Comparison of ENCODE assay signal across 10 mouse cellular contexts in genomic region chr14:121608522-121608921, GRCm38 (mm10).
A peak's percentile ranks its signal among the peaks of the same experiment; 100 is the strongest.
DNase-seq lines count a peak whose midpoint lies in the region; ATAC-seq lines count a peak whose summit lies in the region.
"Had no signal": no experiment of that assay in that cellular context is flagged by ENCODE, and none has a peak within 500 bp of the region (broad histone marks: within the 10 kb centered on the region; RNA-seq: fewer than 3 reads in every experiment).

No protein-coding gene starts in this region.

- H3K9ac ChIP-seq in hindbrain, embryonic 16.5 days (ENCODE audit: low read depth, low read length), result no peak overlapping the region
- H3K9ac ChIP-seq in midbrain, embryonic 16.5 days (ENCODE audit: low read depth, low read length), result no peak overlapping the region
- no peak overlapping the region for H3K9ac ChIP-seq in embryonic facial prominence, embryonic 11.5 days (replicated peaks; ENCODE audit: low read length)

- no peak overlapping the region for H3K4me2 ChIP-seq in hindbrain, embryonic 16.5 days (ENCODE audit: low read length)
- no peak overlapping the region for H3K4me2 ChIP-seq in midbrain, embryonic 16.5 days (ENCODE audit: low read length)
- no peak overlapping the region for H3K4me2 ChIP-seq in embryonic facial prominence, embryonic 11.5 days (ENCODE audit: low read depth, low read length)

- 13% methylated on average over 5 of the region's 5 CpGs for WGBS in hindbrain, embryonic 10.5 days
- 20% methylated on average over 5 of the region's 5 CpGs for WGBS in hindbrain, embryonic 16.5 days
- WGBS in midbrain, embryonic 10.5 days, result 18% methylated on average over 5 of the region's 5 CpGs
- 11% methylated on average over 5 of the region's 5 CpGs for WGBS in midbrain, embryonic 16.5 days
- 12% methylated on average over 5 of the region's 5 CpGs for WGBS in embryonic facial prominence, embryonic 11.5 days

- no peak overlapping the region; the same call in 1 of the 2 replicates for H3K4me3 ChIP-seq in hindbrain, embryonic 10.5 days
- H3K4me3 ChIP-seq in hindbrain, embryonic 16.5 days (ENCODE audit: low read length), result no peak overlapping the region
- no peak overlapping the region for H3K4me3 ChIP-seq in midbrain, embryonic 10.5 days
- H3K4me3 ChIP-seq in midbrain, embryonic 16.5 days (ENCODE audit: low read depth, low read length), result no peak overlapping the region
- no peak overlapping the region for H3K4me3 ChIP-seq in embryonic facial prominence, embryonic 11.5 days (ENCODE audit: low read depth, low read length)
- H3K4me3 ChIP-seq: myocyte had no signal

- H3K9me3 ChIP-seq in hindbrain, embryonic 10.5 days, result no peaks in the 10 kb centered on the region
- no peaks in the 10 kb centered on the region for H3K9me3 ChIP-seq in hindbrain, embryonic 16.5 days (ENCODE audit: control insufficient read depth, low read length)
- H3K9me3 ChIP-seq in midbrain, embryonic 10.5 days (replicated peaks), result no peaks in the 10 kb centered on the region
- H3K9me3 ChIP-seq in midbrain, embryonic 16.5 days (replicated peaks; ENCODE audit: control insufficient read depth, low read length, poor library complexity, severe bottlenecking), result no peaks in the 10 kb centered on the region
- no peaks in the 10 kb centered on the region for H3K9me3 ChIP-seq in embryonic facial prominence, embryonic 11.5 days (replicated peaks; ENCODE audit: control insufficient read depth, low read length)

- ATAC-seq in hindbrain, embryonic 16.5 days, result no peak
- ATAC-seq in midbrain, embryonic 16.5 days, result no peak
- no peak; the same call in 1 of the 2 replicates for ATAC-seq in embryonic facial prominence, embryonic 11.5 days (replicated peaks; ENCODE audit: insufficient number of reproducible peaks, low FRiP score, low TSS enrichment, low read depth)

- H3K27me3 ChIP-seq in hindbrain, embryonic 10.5 days (ENCODE audit: insufficient read depth, poor library complexity, severe bottlenecking), result no peaks in the 10 kb centered on the region
- no peaks in the 10 kb centered on the region for H3K27me3 ChIP-seq in hindbrain, embryonic 16.5 days (replicated peaks; ENCODE audit: control insufficient read depth, insufficient read depth, low read length)
- H3K27me3 ChIP-seq in midbrain, embryonic 10.5 days (ENCODE audit: low read depth, poor library complexity, severe bottlenecking), result no peaks in the 10 kb centered on the region
- no peaks in the 10 kb centered on the region for H3K27me3 ChIP-seq in midbrain, embryonic 16.5 days (ENCODE audit: control insufficient read depth, insufficient read depth, low read depth, low read length)
- no peaks in the 10 kb centered on the region for H3K27me3 ChIP-seq in embryonic facial prominence, embryonic 11.5 days (ENCODE audit: control insufficient read depth, insufficient read depth, low read length)

- H3K27ac ChIP-seq in hindbrain, embryonic 10.5 days, result peak overlapping the region; percentile 42; the same call in 1 of the 2 replicates
- no peak overlapping the region for H3K27ac ChIP-seq in hindbrain, embryonic 16.5 days (ENCODE audit: low read depth, low read length)
- H3K27ac ChIP-seq in midbrain, embryonic 10.5 days (replicated peaks), result peak overlapping the region; percentile 14; the same call in 1 of the 2 replicates
- H3K27ac ChIP-seq in midbrain, embryonic 16.5 days (ENCODE audit: low read length), result no peak overlapping the region
- H3K27ac ChIP-seq in embryonic facial prominence, embryonic 11.5 days (replicated peaks; ENCODE audit: low read depth, low read length), result no peak overlapping the region

- DNase-seq in hindbrain, embryonic 10.5 days (ENCODE audit: low spot score), result no peak
- DNase-seq in midbrain, embryonic 10.5 days (ENCODE audit: low spot score), result no peak
- DNase-seq in embryonic facial prominence, embryonic 11.5 days (ENCODE audit: low spot score), result peak; percentile 29
- no peak for DNase-seq in frontal cortex, adult 2 months (ENCODE audit: extremely low spot score in 1 of 2, low spot score in 1 of 2)
- no peak for DNase-seq in Muller cell, postnatal 12 days (ENCODE audit: inconsistent ontology term)
- DNase-seq: cerebellum, adult 8-10 months; kidney, adult 2 months had no signal

- peaks cover 17% of the 10 kb centered on the region for H3K4me1 ChIP-seq in hindbrain, embryonic 10.5 days (replicated peaks)
- no peaks in the 10 kb centered on the region for H3K4me1 ChIP-seq in hindbrain, embryonic 16.5 days (ENCODE audit: control insufficient read depth, insufficient read depth, low read depth, low read length)
- peaks cover 9% of the 10 kb centered on the region for H3K4me1 ChIP-seq in midbrain, embryonic 10.5 days
- no peaks in the 10 kb centered on the region; the same call in 1 of the 2 replicates for H3K4me1 ChIP-seq in midbrain, embryonic 16.5 days (ENCODE audit: control insufficient read depth, insufficient read depth, low read length)
- no peaks in the 10 kb centered on the region for H3K4me1 ChIP-seq in embryonic facial prominence, embryonic 11.5 days (ENCODE audit: control insufficient read depth, insufficient read depth, low read length)

- H3K36me3 ChIP-seq in hindbrain, embryonic 10.5 days, result no peaks in the 10 kb centered on the region
- no peaks in the 10 kb centered on the region; the same call in 1 of the 2 replicates for H3K36me3 ChIP-seq in hindbrain, embryonic 16.5 days (ENCODE audit: control insufficient read depth, insufficient read depth, low read length)
- no peaks in the 10 kb centered on the region for H3K36me3 ChIP-seq in midbrain, embryonic 10.5 days
- peaks cover 9% of the 10 kb centered on the region; the same call in 1 of the 2 replicates for H3K36me3 ChIP-seq in midbrain, embryonic 16.5 days (ENCODE audit: control insufficient read depth, insufficient read depth, low read length)
- no peaks in the 10 kb centered on the region for H3K36me3 ChIP-seq in embryonic facial prominence, embryonic 11.5 days (replicated peaks; ENCODE audit: control insufficient read depth, insufficient read depth, low read depth, low read length)

Comparison
In these comparisons a context has a peak if more than half of its experiments do, and no peak if none do; other contexts are left out.
1. H3K27ac ChIP-seq: peak in hindbrain, embryonic 10.5 days (single experiment) and midbrain, embryonic 10.5 days (single experiment); none in hindbrain, embryonic 16.5 days (single experiment), midbrain, embryonic 16.5 days (single experiment) and embryonic facial prominence, embryonic 11.5 days (single experiment).